Mouse (Mus musculus): ENCODE results near the gene Sap25. TPM values are rescaled to one million over a fixed set of nuclear protein-coding genes. Genes with fewer than 3 reads are reported as not detected.

The Sap25 gene
- polyA plus RNA-seq, 1 experiment from 2014 or later, result 5.2 TPM

DNA sequence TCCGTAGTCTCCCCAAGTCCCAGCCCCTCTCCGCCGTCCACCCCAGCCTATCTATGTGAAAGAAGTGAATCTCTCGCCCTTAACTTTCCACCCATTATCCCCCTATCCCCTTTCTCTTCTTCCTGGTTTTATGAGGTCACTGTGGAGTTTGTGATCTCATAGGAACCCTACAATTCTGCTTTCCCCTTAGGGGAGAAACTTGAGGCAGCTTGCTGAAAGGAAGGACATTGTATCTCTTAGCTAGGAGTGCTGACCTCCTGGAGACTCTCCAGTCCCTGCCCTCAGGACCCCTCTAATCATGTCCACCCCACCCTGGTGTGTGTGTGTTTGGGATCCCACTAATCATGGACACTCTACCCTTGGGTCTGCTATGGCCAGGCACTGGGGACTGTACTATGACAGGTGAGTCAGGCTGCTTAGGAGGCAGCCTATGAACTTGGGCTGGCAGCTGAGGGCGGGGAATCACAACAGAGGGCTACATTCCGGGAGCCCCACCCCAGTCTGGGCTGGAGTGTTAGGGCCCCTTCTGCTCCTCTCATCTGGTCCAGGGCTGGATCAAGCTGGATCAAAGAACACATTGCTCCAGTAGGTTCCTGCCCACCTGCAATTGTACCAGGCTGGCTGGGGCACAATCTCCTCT, 11.1 kb upstream of the Sap25 start:
- Histone ChIP-seq H3K9ac (peak overlapping the region; percentile 82), H3K9me3 (no peaks in the 10 kb centered on the region), H3K27ac (peak overlapping the region; percentile 25; the same call in 1 of the 2 replicates), H3K4me2 (peak overlapping the region; percentile 84), H3K4me1 (replicated peaks) (peaks cover 58% of the 10 kb centered on the region), H3K27me3 (no peaks in the 10 kb centered on the region), H3K36me3 (peaks cover 10% of the 10 kb centered on the region), H3K4me3 (peak overlapping the region; percentile 80)
- no peak for ATAC-seq (ENCODE audit: low FRiP score)
- 29% methylated on average over 6 of the region's 6 CpGs for WGBS

GRCm38 (mm10) chr5:137630602-137631001, 10.5 kb upstream of the Sap25 start:
- no peaks in the 10 kb centered on the region for H3K9me3 ChIP-seq
- peak overlapping the region; percentile 84 for H3K4me2 ChIP-seq
- H3K27me3 ChIP-seq, result no peaks in the 10 kb centered on the region
- peaks cover 16% of the 10 kb centered on the region for H3K36me3 ChIP-seq
- no peak for ATAC-seq (ENCODE audit: low FRiP score)
- peak overlapping the region; percentile 82 for H3K9ac ChIP-seq
- WGBS, result 34% methylated on average over 3 of the region's 3 CpGs
- H3K27ac ChIP-seq, result peak overlapping the region; percentile 25
- peaks cover 58% of the 10 kb centered on the region for H3K4me1 ChIP-seq (replicated peaks)
- peak overlapping the region; percentile 80; the same call in 1 of the 2 replicates for H3K4me3 ChIP-seq

- Histone ChIP-seq H3K4me2 (peak overlapping the region; percentile 84), H3K36me3 (peaks cover 21% of the 10 kb centered on the region), H3K27ac (peak overlapping the region; percentile 25), H3K4me1 (replicated peaks) (peaks cover 58% of the 10 kb centered on the region), H3K9ac (peak overlapping the region; percentile 82), H3K9me3 (no peaks in the 10 kb centered on the region), H3K27me3 (no peaks in the 10 kb centered on the region), H3K4me3 (peak overlapping the region; percentile 80; the same call in 1 of the 2 replicates)
- no peak for ATAC-seq (ENCODE audit: low FRiP score)
- WGBS, result 62% methylated on average over 9 of the region's 9 CpGs
These were observed 10.0 kb upstream of the Sap25 start for GRCm38 (mm10) chr5:137631171-137631570.

GRCm38 (mm10) chr5:137631591-137631990, 9.5 kb upstream of the Sap25 start:
- H3K9me3 ChIP-seq, result no peaks in the 10 kb centered on the region
- H3K4me1 ChIP-seq (replicated peaks), result peaks cover 58% of the 10 kb centered on the region
- peak overlapping the region; percentile 84 for H3K4me2 ChIP-seq
- peak overlapping the region; percentile 82 for H3K9ac ChIP-seq
- peak overlapping the region; percentile 46 for H3K27ac ChIP-seq
- no peaks in the 10 kb centered on the region for H3K27me3 ChIP-seq
- peaks cover 26% of the 10 kb centered on the region for H3K36me3 ChIP-seq
- WGBS, result 76% methylated on average over 4 of the region's 4 CpGs
- no peak overlapping the region for H3K4me3 ChIP-seq
- no peak for ATAC-seq (ENCODE audit: low FRiP score)

DNA sequence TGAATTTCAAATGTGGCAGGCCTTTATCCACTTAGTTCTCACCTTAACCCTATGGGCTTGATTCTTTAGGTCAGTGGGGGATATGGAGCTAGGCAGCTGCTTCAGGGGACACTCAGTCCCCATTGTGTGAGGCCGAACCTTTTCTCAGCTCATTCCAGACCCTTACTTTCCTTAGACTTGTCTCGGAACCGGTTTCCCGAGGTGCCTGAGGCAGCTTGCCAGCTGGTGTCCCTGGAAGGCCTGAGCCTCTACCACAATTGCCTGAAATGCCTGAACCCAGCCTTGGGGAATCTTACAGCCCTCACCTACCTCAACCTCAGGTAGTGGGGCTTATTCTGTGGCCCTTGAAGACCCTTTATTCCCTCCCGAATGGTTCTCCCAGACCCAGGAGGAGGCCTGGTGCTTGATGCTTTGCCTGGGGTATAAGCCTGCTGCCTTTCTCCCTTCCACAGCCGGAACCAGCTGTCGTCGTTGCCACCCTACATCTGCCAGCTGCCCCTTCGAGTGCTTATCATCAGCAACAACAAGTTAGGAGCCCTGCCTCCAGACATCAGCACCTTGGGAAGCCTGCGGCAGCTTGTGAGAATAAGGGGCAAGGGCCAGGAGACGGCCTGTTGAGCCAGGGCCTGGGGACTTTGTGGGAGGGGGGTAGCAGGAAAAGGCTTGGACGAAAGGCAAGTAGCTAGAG, 7.6 kb upstream of the Sap25 start:
- Histone ChIP-seq H3K36me3 (peaks cover 45% of the 10 kb centered on the region), H3K27ac (no peak overlapping the region), H3K4me3 (no peak overlapping the region), H3K27me3 (no peaks in the 10 kb centered on the region), H3K4me2 (no peak overlapping the region), H3K9ac (peak overlapping the region; percentile 35; the same call in 1 of the 2 replicates), H3K9me3 (no peaks in the 10 kb centered on the region), H3K4me1 (replicated peaks) (peaks cover 47% of the 10 kb centered on the region)
- ATAC-seq (ENCODE audit: low FRiP score), result no peak
- 70% methylated on average over 12 of the region's 12 CpGs for WGBS

- H3K4me1 ChIP-seq (replicated peaks), result no peaks in the 10 kb centered on the region; the same call in 1 of the 2 replicates
- no peaks in the 10 kb centered on the region for H3K9me3 ChIP-seq
- no peak for ATAC-seq (ENCODE audit: low FRiP score)
- H3K4me2 ChIP-seq, result no peak overlapping the region
- H3K9ac ChIP-seq, result no peak overlapping the region
- 91% methylated on average over 7 of the region's 7 CpGs for WGBS
- H3K36me3 ChIP-seq, result peaks cover 78% of the 10 kb centered on the region
- H3K27me3 ChIP-seq, result peaks cover 24% of the 10 kb centered on the region
- H3K4me3 ChIP-seq, result no peak overlapping the region
- no peak overlapping the region for H3K27ac ChIP-seq
These were observed 1.7 kb upstream of the Sap25 start for GRCm38 (mm10) chr5:137639472-137639871.

- ATAC-seq (ENCODE audit: low FRiP score), result no peak
- Histone ChIP-seq H3K9me3 (no peaks in the 10 kb centered on the region), H3K36me3 (peaks cover 48% of the 10 kb centered on the region), H3K4me2 (no peak overlapping the region), H3K4me1 (replicated peaks) (peaks cover 8% of the 10 kb centered on the region), H3K4me3 (no peak overlapping the region), H3K27ac (no peak overlapping the region), H3K9ac (no peak overlapping the region; the same call in 1 of the 2 replicates), H3K27me3 (peaks cover 50% of the 10 kb centered on the region)
- 52% methylated on average over 4 of the region's 4 CpGs for WGBS
These were observed 1.8 kb downstream of the Sap25 start for GRCm38 (mm10) chr5:137642886-137643285.

- H3K36me3 ChIP-seq, result peaks cover 32% of the 10 kb centered on the region
- no peak overlapping the region for H3K4me3 ChIP-seq
- H3K4me2 ChIP-seq, result no peak overlapping the region
- no peak overlapping the region for H3K9ac ChIP-seq
- ATAC-seq (ENCODE audit: low FRiP score), result no peak
- no peak overlapping the region for H3K27ac ChIP-seq
- 37% methylated on average over 19 of the region's 19 CpGs for WGBS
- no peaks in the 10 kb centered on the region for H3K9me3 ChIP-seq
- peaks cover 50% of the 10 kb centered on the region for H3K27me3 ChIP-seq
- peaks cover 20% of the 10 kb centered on the region for H3K4me1 ChIP-seq (replicated peaks)
These were observed 3.4 kb downstream of the Sap25 start for GRCm38 (mm10) chr5:137644484-137644883.

GRCm38 (mm10) chr5:137645091-137645651, 4.0 kb downstream of the Sap25 start:
- H3K9ac ChIP-seq, result peak overlapping the region; percentile 39
- H3K4me2 ChIP-seq, result peak overlapping the region; percentile 49
- H3K9me3 ChIP-seq, result no peaks in the 10 kb centered on the region
- peak overlapping the region; percentile 32 for H3K4me3 ChIP-seq
- peaks cover 26% of the 10 kb centered on the region for H3K36me3 ChIP-seq
- peaks cover 26% of the 10 kb centered on the region for H3K4me1 ChIP-seq (replicated peaks)
- no peak for ATAC-seq (ENCODE audit: low FRiP score)
- WGBS, result 2% methylated on average over 44 of the region's 44 CpGs
- no peak overlapping the region for H3K27ac ChIP-seq
- H3K27me3 ChIP-seq, result peaks cover 50% of the 10 kb centered on the region

DNA sequence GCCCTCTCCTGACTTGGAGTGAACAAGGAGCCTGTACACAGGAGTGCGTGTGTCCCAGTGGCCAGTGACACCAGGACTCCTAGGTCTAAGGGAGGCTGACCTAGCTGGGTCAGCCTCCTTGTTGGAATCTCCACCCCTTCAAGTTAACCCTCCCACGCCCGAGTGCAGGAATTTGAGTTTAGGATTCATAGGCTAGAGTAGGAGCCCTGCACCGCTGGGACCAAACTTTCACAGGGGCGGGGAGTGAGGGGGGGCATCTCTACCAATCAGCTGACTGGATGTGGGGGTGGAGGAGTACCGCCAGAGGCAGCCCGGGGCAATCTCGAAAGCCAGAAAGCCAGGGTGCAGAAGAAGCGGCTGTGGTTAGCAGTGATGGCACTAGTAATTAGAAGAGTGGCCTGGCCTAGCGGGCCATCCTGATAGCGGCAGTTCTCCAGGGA, 4.5 kb downstream of the Sap25 start, which contains the start of gene Irs3:
Gene Irs3, minus strand, starts transcription at position 63 of the 440 bp plus-strand sequence.
- peak within 1 kb of the TSS; percentile 39 for H3K9ac ChIP-seq
- H3K27me3 ChIP-seq, result peaks cover 50% of the 10 kb centered on the region
- no peak for ATAC-seq (ENCODE audit: low FRiP score)
- H3K4me3 ChIP-seq, result peak within 1 kb of the TSS; percentile 32
- peaks cover 21% of the 10 kb centered on the region for H3K36me3 ChIP-seq
- peaks cover 30% of the 10 kb centered on the region for H3K4me1 ChIP-seq (replicated peaks)
- H3K4me2 ChIP-seq, result peak within 1 kb of the TSS; percentile 49
- WGBS, result 13% methylated on average over 11 of the region's 11 CpGs
- no peak within 1 kb of the TSS for H3K27ac ChIP-seq
- no peaks in the 10 kb centered on the region for H3K9me3 ChIP-seq

DNA sequence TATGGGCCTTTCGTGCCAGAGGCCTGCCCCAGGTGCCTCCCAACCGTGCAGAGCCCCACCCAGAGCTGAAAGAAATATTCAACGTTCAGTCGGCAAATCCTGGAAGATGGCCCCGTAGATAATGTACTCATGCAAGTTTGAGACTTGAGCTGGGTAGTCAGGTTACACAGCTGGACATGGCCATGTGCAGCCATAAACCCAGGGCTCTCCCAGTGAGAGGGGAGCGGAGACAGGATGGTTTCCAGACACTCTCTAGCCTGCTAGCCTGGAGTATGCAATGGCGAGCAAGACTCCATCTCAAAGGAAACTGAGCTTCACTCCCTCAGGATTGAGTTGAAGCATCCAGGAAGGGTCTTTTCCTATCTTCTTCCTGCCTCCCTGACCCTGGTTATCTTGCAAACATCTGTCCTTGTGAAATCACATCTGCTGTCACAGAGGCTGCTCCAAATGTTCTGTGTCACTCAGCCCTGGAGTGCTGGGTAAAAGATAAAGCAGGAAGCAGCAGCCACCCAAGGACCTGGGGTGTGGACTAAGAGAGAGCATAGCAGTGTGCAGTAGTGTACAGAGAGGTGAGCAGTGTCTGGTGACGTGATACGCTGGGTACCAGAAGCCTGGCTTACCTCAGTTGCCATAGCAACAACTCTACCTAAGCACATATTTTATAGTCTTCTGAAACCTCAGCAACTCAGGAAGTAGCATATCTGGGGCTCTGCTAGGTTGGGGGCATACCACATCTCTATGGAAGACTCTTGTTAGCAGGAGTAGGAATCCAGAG, 6.9 kb downstream of the Sap25 start:
- Histone ChIP-seq H3K4me2 (no peak overlapping the region), H3K27ac (no peak overlapping the region), H3K4me1 (replicated peaks) (peaks cover 30% of the 10 kb centered on the region), H3K4me3 (no peak overlapping the region), H3K36me3 (peaks cover 18% of the 10 kb centered on the region), H3K9me3 (no peaks in the 10 kb centered on the region), H3K9ac (no peak overlapping the region; the same call in 1 of the 2 replicates), H3K27me3 (peaks cover 41% of the 10 kb centered on the region)
- peak; percentile 37; the same call in 1 of the 2 replicates for ATAC-seq (ENCODE audit: low FRiP score)
- 75% methylated on average over 9 of the region's 9 CpGs for WGBS

DNA sequence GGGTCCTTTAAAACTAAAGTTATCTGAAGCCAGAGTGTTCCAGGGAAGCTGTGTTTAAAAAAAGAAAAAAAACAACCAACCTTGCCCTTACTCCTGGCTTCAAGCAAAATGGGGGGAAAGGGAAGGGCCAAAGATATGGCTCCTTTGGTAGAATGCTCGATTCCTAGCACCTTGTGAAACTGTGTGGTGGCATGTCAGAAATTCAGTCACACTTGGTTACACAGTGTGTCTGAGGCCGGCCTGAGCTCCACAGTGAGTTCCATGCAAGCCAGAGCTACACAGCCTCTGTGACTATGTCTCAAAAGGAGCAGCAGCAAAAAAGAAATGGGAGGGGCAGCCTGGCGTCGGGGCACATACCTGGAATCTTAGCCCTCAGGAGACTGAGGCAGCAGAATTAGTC, 8.1 kb downstream of the Sap25 start:
- Histone ChIP-seq H3K4me2 (no peak overlapping the region), H3K4me3 (no peak overlapping the region), H3K4me1 (replicated peaks) (peaks cover 30% of the 10 kb centered on the region), H3K27ac (no peak overlapping the region), H3K27me3 (peaks cover 29% of the 10 kb centered on the region), H3K36me3 (peaks cover 30% of the 10 kb centered on the region), H3K9me3 (no peaks in the 10 kb centered on the region), H3K9ac (no peak overlapping the region)
- ATAC-seq (ENCODE audit: low FRiP score), result no peak
- 32% methylated on average over 4 of the region's 4 CpGs for WGBS

Measured in hindbrain, embryonic 13.5 days (tissue).